Mouse (Mus musculus) G1E (cell line): ENCODE results near the gene Stn1. TPM values are rescaled to one million over a fixed set of nuclear protein-coding genes. Genes with fewer than 3 reads are reported as not detected.
A peak's percentile ranks its signal among the peaks of the same experiment; 100 is the strongest.

Experiments
- ATAC-seq: 2 replicates; pipeline ENCODE4 v1.8.0; 2016; ENCODE audit warnings: mild to moderate bottlenecking; ENCODE audit not compliant: insufficient number of reproducible peaks, poor library complexity, low FRiP score, severe bottlenecking; ENCODE audit errors: extremely low read depth
- DNase-seq: peaks from one replicate; pipeline ENCODE4 v3.0.0; 2012; ENCODE audit warnings: low spot score
- H3K27me3 ChIP-seq: 2 replicates; pipeline ENCODE4 v1.6.1; 2012; ENCODE audit warnings: mild to moderate bottlenecking, low read length, inconsistent platforms; ENCODE audit not compliant: insufficient read depth
- H3K36me3 ChIP-seq: replicated peaks from 2 replicates; pipeline ENCODE3; 2012; ENCODE audit warnings: mild to moderate bottlenecking, inconsistent platforms
- H3K4me1 ChIP-seq: 2 replicates; pipeline ENCODE4 v1.6.1; 2012; ENCODE audit warnings: low read depth, low read length, inconsistent platforms, mixed read lengths; ENCODE audit not compliant: insufficient read depth
- H3K4me3 ChIP-seq: 2 replicates; pipeline ENCODE4 v1.5.1; 2012; ENCODE audit warnings: low read depth, mild to moderate bottlenecking, inconsistent platforms, low read length, moderate library complexity, mixed read lengths
- H3K9me3 ChIP-seq: replicated peaks from 2 replicates; pipeline ENCODE4 v1.6.1; 2012; ENCODE audit warnings: inconsistent platforms
- CTCF ChIP-seq: IDR thresholded peaks from 2 replicates; pipeline ENCODE4 v1.5.1; 2012; ENCODE audit warnings: low read depth, low read length, inconsistent platforms, mixed read lengths
- GATA1 ChIP-seq: IDR thresholded peaks from 2 replicates; pipeline ENCODE4 v1.6.1; 2012; ENCODE audit warnings: borderline replicate concordance, low read length, inconsistent platforms, mixed read lengths
- GATA2 ChIP-seq: IDR thresholded peaks from 2 replicates; pipeline ENCODE4 v1.6.1; 2012; ENCODE audit warnings: low read depth, low read length, inconsistent platforms, borderline replicate concordance
- POLR2AphosphoS5 ChIP-seq: IDR thresholded peaks from 2 replicates; pipeline ENCODE4 v1.6.1; 2012; ENCODE audit warnings: low read depth, low read length, inconsistent platforms; ENCODE audit not compliant: insufficient replicate concordance
- TAL1 ChIP-seq: conservative IDR thresholded peaks from 2 replicates; pipeline ENCODE4 v1.6.1; 2012; ENCODE audit warnings: low read depth, low read length, inconsistent platforms, mixed read lengths
- polyA plus RNA-seq: library from polyadenylated mRNA; stranded (reverse); fragments of >175 nt; gene quantifications from 2 replicates; pipeline ENCODE4 v1.2.3, GENCODE M21; 2012
- total RNA-seq, 2 experiments: library from RNA; stranded (forward) in 1 of 2; stranded (reverse) in 1 of 2; fragments of 200-1000 nt in 1 of 2; fragments of >200 nt in 1 of 2; fragmentation: Nextera tagmentation in 1 of 2; gene quantifications; 2 replicates each; pipeline ENCODE4 v1.2.3; 2014 to 2017

Stn1 gene
- total and polyA plus RNA-seq, 3 experiments, result 7.7 to 26.9 (median 19.7) TPM

- peaks cover 4% of the 10 kb centered on the region; the same call in 1 of the 2 replicates for H3K4me1 ChIP-seq
- TF ChIP-seq GATA1 (no peak), TAL1 (no peak), GATA2 (no peak), CTCF (no peak), POLR2AphosphoS5 (no peak)
- H3K4me3 ChIP-seq, result no peak overlapping the region
- no peak for DNase-seq
- no peak for ATAC-seq
- H3K27me3 ChIP-seq, result peaks cover 30% of the 10 kb centered on the region
- H3K36me3 ChIP-seq, result no peaks in the 10 kb centered on the region
- H3K9me3 ChIP-seq, result no peaks in the 10 kb centered on the region; the same call in 1 of the 2 replicates
Observed at GRCm38 (mm10) chr19:47563715-47564114, 26.4 kb upstream of the Stn1 start.

GRCm38 (mm10) chr19:47561996-47562441 is 24.7 kb upstream of the Stn1 start:
- Histone ChIP-seq H3K4me3 (no peak overlapping the region), H3K4me1 (peaks cover 4% of the 10 kb centered on the region; the same call in 1 of the 2 replicates), H3K27me3 (peaks cover 19% of the 10 kb centered on the region; the same call in 1 of the 2 replicates), H3K9me3 (peaks cover 2% of the 10 kb centered on the region; the same call in 1 of the 2 replicates), H3K36me3 (no peaks in the 10 kb centered on the region)
- ATAC-seq, result 0 out of 2 replicates have a peak, but pooled peaks have one; percentile 15
- TF ChIP-seq GATA1 (no peak), POLR2AphosphoS5 (no peak), CTCF (no peak), GATA2 (no peak), TAL1 (no peak)
- no peak for DNase-seq

GRCm38 (mm10) chr19:47560544-47561161 is 23.3 kb upstream of the Stn1 start:
- Histone ChIP-seq H3K27me3 (peaks cover 11% of the 10 kb centered on the region; the same call in 1 of the 2 replicates), H3K36me3 (no peaks in the 10 kb centered on the region), H3K4me1 (peaks cover 4% of the 10 kb centered on the region; the same call in 1 of the 2 replicates), H3K4me3 (no peak overlapping the region), H3K9me3 (peaks cover 2% of the 10 kb centered on the region; the same call in 1 of the 2 replicates)
- no peak for TF ChIP-seq GATA2
- TF ChIP-seq POLR2AphosphoS5, result no peak
- no peak for TF ChIP-seq CTCF
- TF ChIP-seq TAL1, result no peak
- TF ChIP-seq GATA1, result no peak
- DNase-seq (no peak), ATAC-seq (no peak)

GRCm38 (mm10) chr19:47559751-47560512 is 22.6 kb upstream of the Stn1 start:
- Histone ChIP-seq H3K4me1 (peaks cover 4% of the 10 kb centered on the region; the same call in 1 of the 2 replicates), H3K4me3 (no peak overlapping the region), H3K9me3 (peaks cover 2% of the 10 kb centered on the region; the same call in 1 of the 2 replicates), H3K27me3 (peaks cover 5% of the 10 kb centered on the region; the same call in 1 of the 2 replicates), H3K36me3 (no peaks in the 10 kb centered on the region)
- ATAC-seq (no peak), DNase-seq (no peak)
- no peak for TF ChIP-seq GATA1
- TF ChIP-seq TAL1, result no peak
- TF ChIP-seq GATA2, result no peak
- no peak for TF ChIP-seq CTCF
- TF ChIP-seq POLR2AphosphoS5, result no peak

GRCm38 (mm10) chr19:47559145-47559544 is 21.8 kb upstream of the Stn1 start:
- TF ChIP-seq GATA2, result no peak
- TF ChIP-seq GATA1, result no peak
- TF ChIP-seq TAL1, result no peak
- no peak for TF ChIP-seq POLR2AphosphoS5
- no peak for TF ChIP-seq CTCF
- DNase-seq, result no peak
- peaks cover 4% of the 10 kb centered on the region; the same call in 1 of the 2 replicates for H3K4me1 ChIP-seq
- H3K4me3 ChIP-seq, result no peak overlapping the region
- no peak for ATAC-seq
- H3K27me3 ChIP-seq, result peaks cover 9% of the 10 kb centered on the region; the same call in 1 of the 2 replicates
- peaks cover 2% of the 10 kb centered on the region; the same call in 1 of the 2 replicates for H3K9me3 ChIP-seq
- no peaks in the 10 kb centered on the region for H3K36me3 ChIP-seq
